ENCODE assay signal across 19 mouse cellular contexts in genomic region chr4:131478923-131479322, GRCm38 (mm10).
A peak's percentile ranks its signal among the peaks of the same experiment; 100 is the strongest.
DNase-seq lines count a peak whose midpoint lies in the region; ATAC-seq and TF ChIP-seq lines count a peak whose summit lies in the region.
"Had no signal": no experiment of that assay in that cellular context is flagged by ENCODE, and none has a peak within 500 bp of the region (broad histone marks: within the 10 kb centered on the region; RNA-seq: fewer than 3 reads in every experiment).

No protein-coding gene starts in this region.

- no peaks in the 10 kb centered on the region for H3K27me3 ChIP-seq in kidney, adult 2 months (replicated peaks; ENCODE audit: control insufficient read depth, insufficient read depth, low read length)
- H3K27me3 ChIP-seq in kidney, embryonic 15.5 days: peaks cover 7% of the 10 kb centered on the region; the same call in 1 of the 2 replicates
- no peaks in the 10 kb centered on the region for H3K27me3 ChIP-seq in midbrain, postnatal 0 days (ENCODE audit: insufficient read depth, low read length)
- no peaks in the 10 kb centered on the region for H3K27me3 ChIP-seq in midbrain, embryonic 11.5 days (ENCODE audit: control insufficient read depth, insufficient read depth, low read length)
- H3K27me3 ChIP-seq in stomach, postnatal 0 days (ENCODE audit: control insufficient read depth, insufficient read depth, low read length): no peaks in the 10 kb centered on the region
- H3K27me3 ChIP-seq in hindbrain, embryonic 12.5 days: no peaks in the 10 kb centered on the region
- H3K27me3 ChIP-seq: liver, embryonic 15.5 days; midbrain, embryonic 12.5 days had no signal

- H3K27ac ChIP-seq in kidney, adult 2 months (ENCODE audit: insufficient read depth, low read depth, low read length): no peak overlapping the region
- H3K27ac ChIP-seq in kidney, embryonic 15.5 days: no peak overlapping the region
- H3K27ac ChIP-seq in midbrain, postnatal 0 days (ENCODE audit: low read depth, low read length): no peak overlapping the region
- H3K27ac ChIP-seq in midbrain, embryonic 11.5 days (ENCODE audit: low read depth, low read length): no peak overlapping the region
- no peak overlapping the region for H3K27ac ChIP-seq in stomach, postnatal 0 days (replicated peaks)
- H3K27ac ChIP-seq in hindbrain, embryonic 12.5 days: no peak overlapping the region
- H3K27ac ChIP-seq: heart, adult 2 months; hindbrain, embryonic 10.5 days; liver, embryonic 15.5 days; midbrain, embryonic 12.5 days had no signal

- no peak overlapping the region for H3K4me2 ChIP-seq in kidney, embryonic 15.5 days
- no peak overlapping the region for H3K4me2 ChIP-seq in midbrain, postnatal 0 days (ENCODE audit: low read depth, low read length, poor library complexity, severe bottlenecking)
- H3K4me2 ChIP-seq in midbrain, embryonic 11.5 days: no peak overlapping the region
- H3K4me2 ChIP-seq in stomach, postnatal 0 days (replicated peaks; ENCODE audit: low read depth): no peak overlapping the region
- no peak overlapping the region for H3K4me2 ChIP-seq in hindbrain, embryonic 12.5 days (replicated peaks)
- H3K4me2 ChIP-seq: limb, embryonic 13.5 days; liver, embryonic 15.5 days; midbrain, embryonic 12.5 days had no signal

- TF ChIP-seq CTCF in kidney, adult 2 months (conservative IDR thresholded peaks at IDR 0.05; ENCODE audit: insufficient read depth, insufficient read length, low read depth, low read length): peak; percentile 31; the same call in 1 of the 2 replicates
- TF ChIP-seq CTCF in midbrain, postnatal 0 days (IDR thresholded peaks at IDR 0.05): peak; percentile 36
- peak; percentile 57 for TF ChIP-seq CTCF in stomach, postnatal 0 days (IDR thresholded peaks at IDR 0.05; ENCODE audit: low read depth)

- no peak for ATAC-seq in kidney, embryonic 15.5 days (replicated peaks; ENCODE audit: low FRiP score)
- ATAC-seq in midbrain, postnatal 0 days (ENCODE audit: low FRiP score): no peak
- no peak for ATAC-seq in midbrain, embryonic 11.5 days (ENCODE audit: low FRiP score)
- no peak for ATAC-seq in stomach, postnatal 0 days (ENCODE audit: low FRiP score, low TSS enrichment)
- ATAC-seq in hindbrain, embryonic 12.5 days (ENCODE audit: low FRiP score): no peak
- ATAC-seq: forebrain, postnatal 0 days had no signal

- H3K9me3 ChIP-seq in kidney, embryonic 15.5 days (replicated peaks): no peaks in the 10 kb centered on the region
- no peaks in the 10 kb centered on the region for H3K9me3 ChIP-seq in midbrain, postnatal 0 days (ENCODE audit: low read length)
- no peaks in the 10 kb centered on the region for H3K9me3 ChIP-seq in midbrain, embryonic 11.5 days (ENCODE audit: control insufficient read depth, low read length)
- H3K9me3 ChIP-seq in stomach, postnatal 0 days (ENCODE audit: control insufficient read depth, low read length): no peaks in the 10 kb centered on the region
- H3K9me3 ChIP-seq in hindbrain, embryonic 12.5 days (replicated peaks): no peaks in the 10 kb centered on the region
- H3K9me3 ChIP-seq: embryonic facial prominence, embryonic 10.5 days; hindbrain, embryonic 10.5 days; limb, embryonic 13.5 days; liver, embryonic 15.5 days; midbrain, embryonic 12.5 days had no signal

- H3K9ac ChIP-seq in kidney, embryonic 15.5 days: no peak overlapping the region
- no peak overlapping the region for H3K9ac ChIP-seq in midbrain, postnatal 0 days (replicated peaks; ENCODE audit: low read length, poor library complexity, severe bottlenecking)
- H3K9ac ChIP-seq in midbrain, embryonic 11.5 days (ENCODE audit: low read length): no peak overlapping the region
- H3K9ac ChIP-seq in stomach, postnatal 0 days (ENCODE audit: low read length): no peak overlapping the region
- H3K9ac ChIP-seq in hindbrain, embryonic 12.5 days: no peak overlapping the region
- H3K9ac ChIP-seq: forebrain, postnatal 0 days; limb, embryonic 13.5 days; liver, embryonic 15.5 days; midbrain, embryonic 12.5 days had no signal

- WGBS in kidney, adult 2 months: 50% methylated on average over 9 of the region's 9 CpGs
- 53% methylated on average over 9 of the region's 9 CpGs for WGBS in kidney, embryonic 15.5 days
- WGBS in midbrain, postnatal 0 days: 65% methylated on average over 9 of the region's 9 CpGs
- WGBS in midbrain, embryonic 11.5 days: 72% methylated on average over 9 of the region's 9 CpGs
- 67% methylated on average over 9 of the region's 9 CpGs for WGBS in stomach, postnatal 0 days
- 64% methylated on average over 9 of the region's 9 CpGs for WGBS in hindbrain, embryonic 12.5 days

- H3K4me1 ChIP-seq in kidney, adult 2 months (ENCODE audit: control insufficient read depth, insufficient read depth, low read length): no peaks in the 10 kb centered on the region
- H3K4me1 ChIP-seq in kidney, embryonic 15.5 days: peaks cover 7% of the 10 kb centered on the region; the same call in 1 of the 2 replicates
- no peaks in the 10 kb centered on the region for H3K4me1 ChIP-seq in midbrain, postnatal 0 days (ENCODE audit: insufficient read depth, low read length)
- no peaks in the 10 kb centered on the region for H3K4me1 ChIP-seq in midbrain, embryonic 11.5 days (ENCODE audit: control insufficient read depth, insufficient read depth, low read length)
- H3K4me1 ChIP-seq in stomach, postnatal 0 days (replicated peaks; ENCODE audit: control insufficient read depth, insufficient read depth): no peaks in the 10 kb centered on the region
- H3K4me1 ChIP-seq in hindbrain, embryonic 12.5 days: peaks cover 30% of the 10 kb centered on the region
- H3K4me1 ChIP-seq: liver, embryonic 15.5 days had no signal

- TF ChIP-seq EP300 in stomach, postnatal 0 days (optimal IDR thresholded peaks at IDR 0.05): no peak

- H3K36me3 ChIP-seq in kidney, adult 2 months (ENCODE audit: control insufficient read depth, insufficient read depth, low read length): no peaks in the 10 kb centered on the region
- H3K36me3 ChIP-seq in kidney, embryonic 15.5 days: no peaks in the 10 kb centered on the region
- H3K36me3 ChIP-seq in midbrain, postnatal 0 days (ENCODE audit: insufficient read depth, low read length): no peaks in the 10 kb centered on the region
- no peaks in the 10 kb centered on the region for H3K36me3 ChIP-seq in midbrain, embryonic 11.5 days (ENCODE audit: control insufficient read depth, insufficient read depth, low read length)
- H3K36me3 ChIP-seq in stomach, postnatal 0 days (ENCODE audit: control insufficient read depth, insufficient read depth, low read length): no peaks in the 10 kb centered on the region
- H3K36me3 ChIP-seq in hindbrain, embryonic 12.5 days: no peaks in the 10 kb centered on the region
- H3K36me3 ChIP-seq: embryonic facial prominence, embryonic 10.5 days; hindbrain, embryonic 10.5 days; limb, embryonic 13.5 days; liver, embryonic 15.5 days; midbrain, embryonic 12.5 days had no signal

- TF ChIP-seq POLR2A in kidney, adult 2 months (IDR thresholded peaks at IDR 0.05; ENCODE audit: low read depth, low read length): no peak

- H3K4me3 ChIP-seq in kidney, adult 2 months (ENCODE audit: insufficient read depth, low read depth, low read length): no peak overlapping the region
- H3K4me3 ChIP-seq in kidney, embryonic 15.5 days (replicated peaks): no peak overlapping the region
- H3K4me3 ChIP-seq in midbrain, postnatal 0 days (ENCODE audit: low read depth, low read length): no peak overlapping the region
- no peak overlapping the region for H3K4me3 ChIP-seq in midbrain, embryonic 11.5 days (ENCODE audit: low read depth, low read length)
- H3K4me3 ChIP-seq in stomach, postnatal 0 days (ENCODE audit: low read depth, low read length): no peak overlapping the region
- H3K4me3 ChIP-seq in hindbrain, embryonic 12.5 days: no peak overlapping the region
- H3K4me3 ChIP-seq: embryonic facial prominence, embryonic 10.5 days; heart, adult 2 months; hindbrain, embryonic 10.5 days; limb, embryonic 13.5 days; liver, embryonic 15.5 days; midbrain, embryonic 12.5 days had no signal

- DNase-seq in embryo, embryonic 10.5 days (ENCODE audit: low spot score): peak; percentile 33
- no peak for DNase-seq in embryo, embryonic 10 days (ENCODE audit: low spot score)
- peak; percentile 24 for DNase-seq in kidney, adult 2 months
- DNase-seq in midbrain, postnatal 0 days (ENCODE audit: low spot score): no peak
- no peak for DNase-seq in midbrain, embryonic 11.5 days (ENCODE audit: low spot score, missing footprints)
- DNase-seq in stomach, postnatal 0 days (ENCODE audit: low spot score): no peak
- DNase-seq: adrenal gland, postnatal 14 days; cerebellum, adult 9-11 months; forebrain, postnatal 0 days; heart, adult 2 months; right cerebral cortex, postnatal 14 days; thymus, postnatal 14 days had no signal

Comparison
In these comparisons a context has a peak if more than half of its experiments do, and no peak if none do; other contexts are left out.
1. DNase-seq: peak in embryo, embryonic 10.5 days (single experiment) and kidney, adult 2 months (single experiment); none in embryo, embryonic 10 days (single experiment), midbrain, postnatal 0 days (single experiment), midbrain, embryonic 11.5 days (single experiment) and stomach, postnatal 0 days (single experiment).
2. Peak in every context shown above with its lines, with median percentiles within 50 percentile points of each other: CTCF ChIP-seq.